Mouse (Mus musculus) NIH3T3 (cell line): ENCODE results near the gene Taf4.
A peak's percentile ranks its signal among the peaks of the same experiment; 100 is the strongest.

Source experiments
- DNase-seq: peaks from one replicate; pipeline ENCODE4 v3.0.0-alpha.2; 2012; ENCODE audit warnings: low read depth

Gene Taf4

GRCm38 (mm10) chr2:179976628-179977343 lies at the start of gene Taf4:
Gene Taf4, minus strand, starts transcription at chr2:179976646.
- DNase-seq: peak; percentile 91

GRCm38 (mm10) chr2:180025861-180026200 lies 49.4 kb upstream of the Taf4 start:
- DNase-seq: no peak

- DNase-seq: peak; percentile 39
These were observed 48.9 kb upstream of the Taf4 start for GRCm38 (mm10) chr2:180025135-180025860.

GRCm38 (mm10) chr2:180024401-180025098 lies 48.1 kb upstream of the Taf4 start, which contains the start of gene Lsm14b:
Gene Lsm14b, plus strand, starts transcription at chr2:180024987.
- peak; percentile 99 for DNase-seq

- DNase-seq: no peak
These were observed 46.3 kb upstream of the Taf4 start for GRCm38 (mm10) chr2:180022751-180023150.

GRCm38 (mm10) chr2:180020919-180021318 lies 44.5 kb upstream of the Taf4 start:
- DNase-seq: no peak

GRCm38 (mm10) chr2:180020091-180020661 lies 43.7 kb upstream of the Taf4 start:
- no peak for DNase-seq

GRCm38 (mm10) chr2:180018573-180018972 lies 42.1 kb upstream of the Taf4 start:
- no peak for DNase-seq

- DNase-seq: no peak
These were observed 41.2 kb upstream of the Taf4 start for GRCm38 (mm10) chr2:180017632-180018031.

GRCm38 (mm10) chr2:180013686-180014085 lies 37.2 kb upstream of the Taf4 start:
- no peak for DNase-seq

GRCm38 (mm10) chr2:180011370-180011769 lies 34.9 kb upstream of the Taf4 start:
- no peak for DNase-seq

GRCm38 (mm10) chr2:180010686-180011085 lies 34.2 kb upstream of the Taf4 start:
- DNase-seq: no peak

- DNase-seq: no peak
These were observed 30.0 kb upstream of the Taf4 start for GRCm38 (mm10) chr2:180006352-180007017.

- no peak for DNase-seq
These were observed 29.4 kb upstream of the Taf4 start for GRCm38 (mm10) chr2:180005656-180006351.

- no peak for DNase-seq
These were observed 25.2 kb upstream of the Taf4 start for GRCm38 (mm10) chr2:180001635-180002034.

- no peak for DNase-seq
These were observed 22.0 kb upstream of the Taf4 start for GRCm38 (mm10) chr2:179998431-179998830.

GRCm38 (mm10) chr2:179993071-179993470 lies 16.6 kb upstream of the Taf4 start:
- DNase-seq: no peak

- no peak for DNase-seq
These were observed 12.7 kb upstream of the Taf4 start for GRCm38 (mm10) chr2:179989098-179989497.

- no peak for DNase-seq
These were observed 10.1 kb upstream of the Taf4 start for GRCm38 (mm10) chr2:179986437-179987022.

GRCm38 (mm10) chr2:179985695-179986094 lies 9.2 kb upstream of the Taf4 start:
- DNase-seq: no peak

- DNase-seq: no peak
These were observed 8.4 kb upstream of the Taf4 start for GRCm38 (mm10) chr2:179984830-179985229.
